Mouse (Mus musculus) cerebellum, adult 2 months (tissue): ENCODE measurements around the gene Ccdc162.

Source experiments
- CTCF ChIP-seq: fragments of 200-500 bp; IDR thresholded peaks from 2 replicates; pipeline ENCODE4 v1.5.1; 2011; ENCODE audit warnings: low read depth, mild to moderate bottlenecking, control low read depth, low read length, moderate library complexity, borderline replicate concordance; ENCODE audit not compliant: insufficient read depth
- POLR2A ChIP-seq: fragments of 200-500 bp; IDR thresholded peaks from 2 replicates; pipeline ENCODE4 v1.6.1; 2011; ENCODE audit warnings: low read length, control low read depth, borderline replicate concordance; ENCODE audit not compliant: insufficient read depth

GRCm38 (mm10) chr10:41735398-41735797 is 19.0 kb upstream of the Ccdc162 start:
- TF ChIP-seq POLR2A: no peak
- TF ChIP-seq CTCF: no peak
